Mouse (Mus musculus): ENCODE measurements at regions not wholly inside any gene's neighbourhood (a gene's known extent, or its start where the extent isn't known, plus 50 kb on each side); places are given as distances from the start of the nearest gene placed in this dataset.

GRCm38 (mm10) chr4:106247398-106247797 lies 68.6 kb upstream of the Usp24 start:
- Histone ChIP-seq H3K36me3 (ENCODE audit: control insufficient read depth, insufficient read depth, low read length) (no peaks in the 10 kb centered on the region), H3K4me2 (replicated peaks; ENCODE audit: low read depth, low read length, severe bottlenecking) (no peak overlapping the region), H3K9me3 (ENCODE audit: control insufficient read depth, low read length) (no peaks in the 10 kb centered on the region), H3K4me3 (replicated peaks; ENCODE audit: low read length) (no peak overlapping the region), H3K4me1 (ENCODE audit: control insufficient read depth, insufficient read depth, low read length) (no peaks in the 10 kb centered on the region), H3K27ac (replicated peaks; ENCODE audit: low read depth, low read length) (no peak overlapping the region), H3K27me3 (ENCODE audit: control insufficient read depth, insufficient read depth, low read length) (no peaks in the 10 kb centered on the region), H3K9ac (ENCODE audit: low read depth, low read length, severe bottlenecking) (no peak overlapping the region)
- no peak for DNase-seq (ENCODE audit: low spot score)
- no peak for TF ChIP-seq POLR2A (IDR thresholded peaks at IDR 0.05; ENCODE audit: borderline replicate concordance, extremely low read depth, insufficient read depth, insufficient read length)
- WGBS: 93% methylated on average over 5 of the region's 5 CpGs
- ATAC-seq (ENCODE audit: low FRiP score, low read depth): no peak

GRCm38 (mm10) chr4:106248272-106248671 lies 67.7 kb upstream of the Usp24 start:
- 88% methylated on average over 8 of the region's 8 CpGs for WGBS
- H3K4me1 ChIP-seq (ENCODE audit: control insufficient read depth, insufficient read depth, low read length): no peaks in the 10 kb centered on the region
- no peak overlapping the region for H3K4me2 ChIP-seq (replicated peaks; ENCODE audit: low read depth, low read length, severe bottlenecking)
- no peaks in the 10 kb centered on the region for H3K36me3 ChIP-seq (ENCODE audit: control insufficient read depth, insufficient read depth, low read length)
- no peaks in the 10 kb centered on the region for H3K9me3 ChIP-seq (ENCODE audit: control insufficient read depth, low read length)
- no peaks in the 10 kb centered on the region for H3K27me3 ChIP-seq (ENCODE audit: control insufficient read depth, insufficient read depth, low read length)
- DNase-seq (ENCODE audit: low spot score) (no peak), ATAC-seq (ENCODE audit: low FRiP score, low read depth) (no peak)
- TF ChIP-seq POLR2A (IDR thresholded peaks at IDR 0.05; ENCODE audit: borderline replicate concordance, extremely low read depth, insufficient read depth, insufficient read length): no peak
- H3K9ac ChIP-seq (ENCODE audit: low read depth, low read length, severe bottlenecking): no peak overlapping the region
- no peak overlapping the region for H3K27ac ChIP-seq (replicated peaks; ENCODE audit: low read depth, low read length)
- H3K4me3 ChIP-seq (replicated peaks; ENCODE audit: low read length): no peak overlapping the region

- no peak overlapping the region for H3K4me2 ChIP-seq (replicated peaks; ENCODE audit: low read depth, low read length, severe bottlenecking)
- TF ChIP-seq POLR2A (IDR thresholded peaks at IDR 0.05; ENCODE audit: borderline replicate concordance, extremely low read depth, insufficient read depth, insufficient read length): no peak
- H3K4me3 ChIP-seq (replicated peaks; ENCODE audit: low read length): no peak overlapping the region
- no peak overlapping the region for H3K9ac ChIP-seq (ENCODE audit: low read depth, low read length, severe bottlenecking)
- no peaks in the 10 kb centered on the region for H3K27me3 ChIP-seq (ENCODE audit: control insufficient read depth, insufficient read depth, low read length)
- WGBS: 91% methylated on average over 7 of the region's 7 CpGs
- H3K36me3 ChIP-seq (ENCODE audit: control insufficient read depth, insufficient read depth, low read length): no peaks in the 10 kb centered on the region
- ATAC-seq (ENCODE audit: low FRiP score, low read depth): no peak
- no peaks in the 10 kb centered on the region for H3K9me3 ChIP-seq (ENCODE audit: control insufficient read depth, low read length)
- no peaks in the 10 kb centered on the region for H3K4me1 ChIP-seq (ENCODE audit: control insufficient read depth, insufficient read depth, low read length)
- DNase-seq (ENCODE audit: low spot score): no peak
- H3K27ac ChIP-seq (replicated peaks; ENCODE audit: low read depth, low read length): no peak overlapping the region
Measured at GRCm38 (mm10) chr4:106249028-106249782, 66.8 kb upstream of the Usp24 start.

DNA sequence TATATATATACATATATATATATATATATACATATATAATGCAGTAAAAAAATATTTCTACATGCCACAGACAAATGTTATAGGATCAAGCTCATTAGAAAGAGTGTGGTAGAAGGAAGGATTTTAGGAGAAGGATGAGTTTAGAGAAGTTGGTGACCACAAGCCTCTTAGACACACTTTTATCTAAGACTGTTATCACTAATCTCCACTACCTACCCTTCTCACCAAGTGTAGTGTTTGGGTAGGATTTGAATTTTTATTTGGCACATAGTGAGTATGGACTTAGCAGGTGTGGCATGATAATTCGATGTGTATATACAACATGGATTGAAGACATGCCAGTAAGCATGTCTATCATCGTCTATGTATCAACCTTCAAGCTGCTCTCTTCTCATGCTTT lies 66.0 kb upstream of the Usp24 start:
- no peak for DNase-seq (ENCODE audit: low spot score)
- Histone ChIP-seq H3K36me3 (ENCODE audit: control insufficient read depth, insufficient read depth, low read length) (no peaks in the 10 kb centered on the region), H3K27me3 (ENCODE audit: control insufficient read depth, insufficient read depth, low read length) (no peaks in the 10 kb centered on the region), H3K9me3 (ENCODE audit: control insufficient read depth, low read length) (no peaks in the 10 kb centered on the region), H3K27ac (replicated peaks; ENCODE audit: low read depth, low read length) (no peak overlapping the region), H3K9ac (ENCODE audit: low read depth, low read length, severe bottlenecking) (no peak overlapping the region), H3K4me1 (ENCODE audit: control insufficient read depth, insufficient read depth, low read length) (no peaks in the 10 kb centered on the region), H3K4me2 (replicated peaks; ENCODE audit: low read depth, low read length, severe bottlenecking) (no peak overlapping the region), H3K4me3 (replicated peaks; ENCODE audit: low read length) (no peak overlapping the region)
- 96% methylated on average over 2 of the region's 2 CpGs for WGBS
- no peak for ATAC-seq (ENCODE audit: low FRiP score, low read depth)
- TF ChIP-seq POLR2A (IDR thresholded peaks at IDR 0.05; ENCODE audit: borderline replicate concordance, extremely low read depth, insufficient read depth, insufficient read length): no peak

- Histone ChIP-seq H3K27ac (replicated peaks; ENCODE audit: low read depth, low read length) (no peak overlapping the region), H3K9ac (ENCODE audit: low read depth, low read length, severe bottlenecking) (no peak overlapping the region), H3K36me3 (ENCODE audit: control insufficient read depth, insufficient read depth, low read length) (no peaks in the 10 kb centered on the region), H3K4me1 (ENCODE audit: control insufficient read depth, insufficient read depth, low read length) (peaks cover 4% of the 10 kb centered on the region), H3K4me2 (replicated peaks; ENCODE audit: low read depth, low read length, severe bottlenecking) (no peak overlapping the region), H3K9me3 (ENCODE audit: control insufficient read depth, low read length) (no peaks in the 10 kb centered on the region), H3K4me3 (replicated peaks; ENCODE audit: low read length) (no peak overlapping the region), H3K27me3 (ENCODE audit: control insufficient read depth, insufficient read depth, low read length) (no peaks in the 10 kb centered on the region)
- no peak for TF ChIP-seq POLR2A (IDR thresholded peaks at IDR 0.05; ENCODE audit: borderline replicate concordance, extremely low read depth, insufficient read depth, insufficient read length)
- WGBS: 80% methylated on average over 1 of the region's 1 CpGs
- ATAC-seq (ENCODE audit: low FRiP score, low read depth): no peak
- DNase-seq (ENCODE audit: low spot score): no peak
Measured at GRCm38 (mm10) chr4:106251430-106251829, 64.6 kb upstream of the Usp24 start.
